8 mouse cellular contexts compared by ENCODE assay signal in the genomic region with DNA sequence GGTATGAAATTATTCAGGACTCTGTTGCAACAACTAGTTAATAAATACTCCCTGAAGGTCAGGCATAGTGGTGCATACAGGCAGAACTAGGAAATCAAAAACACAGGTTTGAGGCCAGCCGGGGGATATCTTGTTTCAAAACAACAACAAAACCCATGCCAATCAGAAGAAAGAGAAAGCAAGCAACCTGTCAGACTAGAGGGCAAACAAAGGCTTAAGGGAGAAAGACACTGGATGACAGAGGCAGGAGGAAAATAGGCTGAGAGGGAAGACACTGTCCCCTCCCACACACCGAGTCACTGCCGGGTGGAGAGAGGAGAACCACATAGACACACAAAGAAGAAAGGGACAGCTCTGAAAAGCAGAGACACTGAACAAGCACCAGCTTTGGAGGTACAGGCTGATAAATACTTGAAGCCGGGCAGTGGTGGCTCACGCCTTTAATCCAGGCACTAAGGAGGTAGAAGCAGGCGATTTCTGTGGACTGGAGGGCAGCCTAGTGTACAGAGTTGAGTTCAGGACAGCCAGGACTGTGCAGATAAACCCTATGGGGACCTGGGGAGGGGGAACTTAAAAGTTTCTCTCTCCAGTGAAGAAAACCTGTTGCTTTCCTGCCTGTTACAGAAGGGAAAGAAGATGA. TPM values are rescaled to one million over a fixed set of nuclear protein-coding genes. Genes with fewer than 3 reads are reported as not detected.
DNase-seq lines count a peak whose midpoint lies in the region; ATAC-seq and TF ChIP-seq lines count a peak whose summit lies in the region.

No protein-coding gene starts in this region.

- H3K36me3 ChIP-seq in liver, adult 2 months (ENCODE audit: control insufficient read depth, insufficient read depth, low read length): peaks cover 5% of the 10 kb centered on the region; the same call in 1 of the 2 replicates
- H3K36me3 ChIP-seq in forebrain, embryonic 11.5 days (ENCODE audit: control insufficient read depth, insufficient read depth, low read length): peaks cover 18% of the 10 kb centered on the region; the same call in 1 of the 2 replicates
- H3K36me3 ChIP-seq in kidney, embryonic 15.5 days: peaks cover 45% of the 10 kb centered on the region
- peaks cover 36% of the 10 kb centered on the region for H3K36me3 ChIP-seq in neural tube, embryonic 12.5 days

- TF ChIP-seq POLR2A in liver, adult 2 months (IDR thresholded peaks at IDR 0.05; ENCODE audit: extremely low read depth, insufficient read depth, low read length): 0 out of 2 replicates have a peak, but pooled peaks have one; percentile 11

- no peak for ATAC-seq in forebrain, embryonic 11.5 days (replicated peaks; ENCODE audit: low FRiP score)
- ATAC-seq in kidney, embryonic 15.5 days (replicated peaks; ENCODE audit: low FRiP score): no peak
- no peak for ATAC-seq in neural tube, embryonic 12.5 days (ENCODE audit: low FRiP score, low read depth)

- peak overlapping the region; percentile 92 for H3K9ac ChIP-seq in liver, adult 2 months (ENCODE audit: low read depth, low read length)
- H3K9ac ChIP-seq in forebrain, embryonic 11.5 days (ENCODE audit: low read length): no peak overlapping the region; the same call in 1 of the 2 replicates
- peak overlapping the region; percentile 77; the same call in 1 of the 2 replicates for H3K9ac ChIP-seq in kidney, embryonic 15.5 days
- H3K9ac ChIP-seq in neural tube, embryonic 12.5 days: peak overlapping the region; percentile 69; the same call in 1 of the 2 replicates

- peaks cover 5% of the 10 kb centered on the region; the same call in 1 of the 2 replicates for H3K79me2 ChIP-seq in liver, adult 2 months (ENCODE audit: control insufficient read depth, insufficient read depth, low read length)

- no peaks in the 10 kb centered on the region for H3K9me3 ChIP-seq in forebrain, embryonic 11.5 days (ENCODE audit: control insufficient read depth, low read length)
- no peaks in the 10 kb centered on the region for H3K9me3 ChIP-seq in kidney, embryonic 15.5 days (replicated peaks)
- no peaks in the 10 kb centered on the region for H3K9me3 ChIP-seq in neural tube, embryonic 12.5 days

- TF ChIP-seq CTCF in liver, adult 2 months (IDR thresholded peaks at IDR 0.05; ENCODE audit: low read depth, low read length): no peak

- peak overlapping the region; percentile 85; the same call in 1 of the 2 replicates for H3K4me2 ChIP-seq in forebrain, embryonic 11.5 days (ENCODE audit: low read depth, low read length, severe bottlenecking)
- H3K4me2 ChIP-seq in kidney, embryonic 15.5 days: peak overlapping the region; percentile 87
- peak overlapping the region; percentile 93 for H3K4me2 ChIP-seq in neural tube, embryonic 12.5 days (replicated peaks)

- DNase-seq in liver, adult 2 months (ENCODE audit: extremely low read depth, low read depth, low spot score): peak; percentile 96
- DNase-seq in liver: no peak
- no peak for DNase-seq in forebrain, embryonic 11.5 days (ENCODE audit: low spot score)
- no peak for DNase-seq in spleen, postnatal 14 days (ENCODE audit: low spot score in 2 of 2)
- no peak for DNase-seq in cerebellum, postnatal 14 days
- DNase-seq in ovary, adult 18-20 months (ENCODE audit: low spot score): no peak

- peak overlapping the region; percentile 93 for H3K4me3 ChIP-seq in liver, adult 2 months (ENCODE audit: insufficient read depth, low read depth, low read length)
- peak overlapping the region; percentile 60 for H3K4me3 ChIP-seq in forebrain, embryonic 11.5 days (ENCODE audit: low read depth, low read length)
- H3K4me3 ChIP-seq in kidney, embryonic 15.5 days (replicated peaks): peak overlapping the region; percentile 75
- H3K4me3 ChIP-seq in neural tube, embryonic 12.5 days: peak overlapping the region; percentile 74

- peak overlapping the region; percentile 98 for H3K27ac ChIP-seq in liver, adult 2 months (replicated peaks; ENCODE audit: insufficient read depth, low read depth, low read length)
- H3K27ac ChIP-seq in forebrain, embryonic 11.5 days (ENCODE audit: low read depth, low read length): no peak overlapping the region
- peak overlapping the region; percentile 86 for H3K27ac ChIP-seq in kidney, embryonic 15.5 days
- H3K27ac ChIP-seq in neural tube, embryonic 12.5 days: no peak overlapping the region

- 27% methylated on average over 6 of the region's 6 CpGs for WGBS in liver, adult 2 months
- WGBS in forebrain, embryonic 11.5 days: 78% methylated on average over 6 of the region's 6 CpGs
- 77% methylated on average over 6 of the region's 6 CpGs for WGBS in kidney, embryonic 15.5 days
- 93% methylated on average over 6 of the region's 6 CpGs for WGBS in neural tube, embryonic 12.5 days

- H3K4me1 ChIP-seq in liver, adult 2 months (ENCODE audit: control insufficient read depth, insufficient read depth, low read length): peaks cover 37% of the 10 kb centered on the region
- peaks cover 24% of the 10 kb centered on the region for H3K4me1 ChIP-seq in forebrain, embryonic 11.5 days (replicated peaks; ENCODE audit: control insufficient read depth, insufficient read depth, low read length)
- H3K4me1 ChIP-seq in kidney, embryonic 15.5 days: peaks cover 42% of the 10 kb centered on the region
- H3K4me1 ChIP-seq in neural tube, embryonic 12.5 days: peaks cover 45% of the 10 kb centered on the region

- H3K27me3 ChIP-seq in liver, adult 2 months (ENCODE audit: control insufficient read depth, insufficient read depth, low read length): no peaks in the 10 kb centered on the region
- no peaks in the 10 kb centered on the region for H3K27me3 ChIP-seq in forebrain, embryonic 11.5 days (ENCODE audit: control insufficient read depth, insufficient read depth, low read length)
- no peaks in the 10 kb centered on the region for H3K27me3 ChIP-seq in kidney, embryonic 15.5 days
- H3K27me3 ChIP-seq in neural tube, embryonic 12.5 days (replicated peaks): no peaks in the 10 kb centered on the region

RNA-seq across cellular contexts. Expression of a gene that starts 1.3 kb away (rescaled TPM):
- total RNA-seq in liver, adult 2 months (2014; rRNA removed): 436 and 542 TPM in 2 replicates
- 366 and 534 TPM in 2 replicates for polyA plus RNA-seq in liver, adult 2 months (2012; rRNA removed)
- polyA plus RNA-seq in forebrain, embryonic 11.5 days (2014; fragmentation: Nextera tagmentation; extraction: Ambion mirVana): 936 and 958 TPM in 2 replicates
- 1,132 and 1,166 TPM in 2 replicates for polyA plus RNA-seq in kidney, embryonic 15.5 days (2015; fragmentation: Nextera tagmentation; extraction: Ambion mirVana)
- 665 and 700 TPM in 2 replicates for polyA plus RNA-seq in neural tube, embryonic 12.5 days (2016; fragmentation: Nextera tagmentation; extraction: Ambion mirVana)

RNA-seq across cellular contexts. Expression of a gene that starts 3.8 kb away (rescaled TPM):
- total RNA-seq in liver, adult 2 months (2014; rRNA removed): 13.4 and 15.2 TPM in 2 replicates
- 62.9 and 80.1 TPM in 2 replicates for polyA plus RNA-seq in liver, adult 2 months (2012; rRNA removed)
- polyA plus RNA-seq in forebrain, embryonic 11.5 days (2014; fragmentation: Nextera tagmentation; extraction: Ambion mirVana): 27.0 and 27.9 TPM in 2 replicates
- 28.1 and 33.7 TPM in 2 replicates for polyA plus RNA-seq in kidney, embryonic 15.5 days (2015; fragmentation: Nextera tagmentation; extraction: Ambion mirVana)
- polyA plus RNA-seq in neural tube, embryonic 12.5 days (2016; fragmentation: Nextera tagmentation; extraction: Ambion mirVana): 28.0 and 29.0 TPM in 2 replicates

RNA-seq across cellular contexts. Expression of a gene that starts 7.0 kb away (rescaled TPM):
- total RNA-seq in liver, adult 2 months (2014; rRNA removed): 0.18 TPM in 1 of 2 replicates, not detected in the other
- polyA plus RNA-seq in liver, adult 2 months (2012; rRNA removed): 0.05 and 0.10 TPM in 2 replicates
- polyA plus RNA-seq in forebrain, embryonic 11.5 days (2014; fragmentation: Nextera tagmentation; extraction: Ambion mirVana): 0.80 and 1.2 TPM in 2 replicates
- 1.4 and 2.5 TPM in 2 replicates for polyA plus RNA-seq in kidney, embryonic 15.5 days (2015; fragmentation: Nextera tagmentation; extraction: Ambion mirVana)
- 0.94 and 1.00 TPM in 2 replicates for polyA plus RNA-seq in neural tube, embryonic 12.5 days (2016; fragmentation: Nextera tagmentation; extraction: Ambion mirVana)

RNA-seq across cellular contexts. Expression of a gene that starts 9.1 kb away (rescaled TPM):
- 93.0 and 110 TPM in 2 replicates for total RNA-seq in liver, adult 2 months (2014; rRNA removed)
- polyA plus RNA-seq in liver, adult 2 months (2012; rRNA removed): 8.6 and 17.0 TPM in 2 replicates
- 2.9 and 3.3 TPM in 2 replicates for polyA plus RNA-seq in forebrain, embryonic 11.5 days (2014; fragmentation: Nextera tagmentation; extraction: Ambion mirVana)
- polyA plus RNA-seq in kidney, embryonic 15.5 days (2015; fragmentation: Nextera tagmentation; extraction: Ambion mirVana): 3.7 and 4.7 TPM in 2 replicates
- polyA plus RNA-seq in neural tube, embryonic 12.5 days (2016; fragmentation: Nextera tagmentation; extraction: Ambion mirVana): 4.1 TPM in 2 replicates

RNA-seq across cellular contexts. Expression of a gene that starts 11.6 kb away (rescaled TPM):
- total RNA-seq in liver, adult 2 months (2014; rRNA removed): not detected in 2 replicates
- not detected in 2 replicates for polyA plus RNA-seq in liver, adult 2 months (2012; rRNA removed)
- polyA plus RNA-seq in forebrain, embryonic 11.5 days (2014; fragmentation: Nextera tagmentation; extraction: Ambion mirVana): not detected in 2 replicates
- polyA plus RNA-seq in kidney, embryonic 15.5 days (2015; fragmentation: Nextera tagmentation; extraction: Ambion mirVana): not detected in 2 replicates
- polyA plus RNA-seq in neural tube, embryonic 12.5 days (2016; fragmentation: Nextera tagmentation; extraction: Ambion mirVana): not detected in 2 replicates

Comparison
In these comparisons a context has a peak if more than half of its experiments do, and no peak if none do; other contexts are left out.
1. H3K27ac ChIP-seq: peak in liver, adult 2 months (single experiment) and kidney, embryonic 15.5 days (single experiment); none in forebrain, embryonic 11.5 days (single experiment) and neural tube, embryonic 12.5 days (single experiment).
2. Peak in every context shown above with its lines, with median percentiles within 50 percentile points of each other: H3K4me3 ChIP-seq and H3K4me2 ChIP-seq.